Mouse (Mus musculus): ENCODE measurements at regions not wholly inside any gene's neighbourhood (a gene's known extent, or its start where the extent isn't known, plus 50 kb on each side); places are given as distances from the start of the nearest gene placed in this dataset.

DNA sequence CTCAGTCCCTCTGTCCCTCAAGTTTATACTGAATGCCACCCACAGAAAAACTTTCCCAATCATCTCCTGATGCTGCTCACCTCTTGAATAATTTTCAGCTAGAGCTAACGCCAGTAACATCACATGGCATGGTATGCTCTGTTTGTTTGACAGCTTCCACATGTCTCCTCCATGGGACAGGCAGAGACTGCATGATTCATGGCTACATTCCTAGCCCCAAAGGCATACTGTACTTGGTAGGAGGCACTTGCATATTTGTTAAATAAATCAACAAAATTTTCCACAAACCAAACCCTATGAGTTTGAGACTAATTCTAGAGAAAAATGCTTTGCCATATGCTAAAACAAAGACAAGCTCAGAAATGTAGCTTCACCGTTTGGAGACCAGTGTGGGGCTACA, 304.9 kb downstream of the Rfpl4b start:
- DNase-seq (ENCODE audit: low spot score in 2 of 2): no peak

Measured in left cerebral cortex, adult 9 months (tissue).